Mouse (Mus musculus) CH12.LX (cell line): ENCODE data around the gene Zswim8. TPM values are rescaled to one million over a fixed set of nuclear protein-coding genes. Genes with fewer than 3 reads are reported as not detected.

Experiments
- DNase-seq: peaks from one replicate; pipeline ENCODE4 v3.0.0-alpha.2; 2013; ENCODE audit errors: extremely low read depth
- H3K27ac ChIP-seq: 2 replicates; pipeline ENCODE4 v1.5.1; 2012; ENCODE audit warnings: low read depth, mild to moderate bottlenecking, control low read depth, moderate library complexity; ENCODE audit not compliant: insufficient read depth
- H3K27me3 ChIP-seq: replicated peaks from 2 replicates; pipeline ENCODE3; 2012; ENCODE audit warnings: inconsistent platforms
- H3K36me3 ChIP-seq, 2 experiments: replicated peaks in 1 of 2; 2 replicates each; pipeline versions ENCODE3 to v1.6.1; 2012; ENCODE audit warnings: inconsistent platforms in 1 of 2, low read length in 1 of 2, mild to moderate bottlenecking in 1 of 2, mixed read lengths in 1 of 2, moderate library complexity in 1 of 2; ENCODE audit not compliant: control insufficient read depth in 1 of 2, insufficient read depth in 1 of 2
- H3K4me1 ChIP-seq, 2 experiments: 2 replicates each; pipeline ENCODE4 v1.6.1; 2012; ENCODE audit warnings: inconsistent platforms in 1 of 2, moderate library complexity in 1 of 2; ENCODE audit not compliant: insufficient read depth in 2 of 2, control insufficient read depth in 1 of 2
- H3K4me2 ChIP-seq: 2 replicates; pipeline ENCODE4 v1.6.1; 2012; ENCODE audit warnings: low read depth, mild to moderate bottlenecking, control low read depth; ENCODE audit not compliant: poor library complexity, insufficient read depth, severe bottlenecking
- H3K4me3 ChIP-seq, 3 experiments: fragments of 150-350 bp in 1 of 3; sonication (generic) in 1 of 3; replicated peaks in 1 of 3; 2 replicates each; pipeline versions ENCODE3 to v1.5.1; 2011 to 2012; ENCODE audit warnings: low read depth in 2 of 3, low read length in 2 of 3, mild to moderate bottlenecking in 2 of 3, moderate library complexity in 2 of 3, control low read depth in 1 of 3, improper control_type of control experiment in 1 of 3, inconsistent platforms in 1 of 3, mixed read lengths in 1 of 3; ENCODE audit not compliant: poor library complexity in 1 of 3
- H3K79me2 ChIP-seq: replicated peaks from 2 replicates; pipeline ENCODE4 v1.6.1; 2012; ENCODE audit warnings: mild to moderate bottlenecking, moderate library complexity; ENCODE audit not compliant: control insufficient read depth, poor library complexity, insufficient read depth, severe bottlenecking; ENCODE audit errors: extremely low read depth
- H3K9ac ChIP-seq: 2 replicates; pipeline ENCODE4 v1.6.1; 2012; ENCODE audit warnings: low read depth, mild to moderate bottlenecking, control low read depth, moderate library complexity; ENCODE audit not compliant: insufficient read depth
- H3K9me3 ChIP-seq: replicated peaks from 2 replicates; pipeline ENCODE3; 2012; ENCODE audit warnings: low read length, inconsistent platforms, mixed read lengths
- E2F4 ChIP-seq: IDR thresholded peaks from 2 replicates; pipeline ENCODE4 v1.6.1; 2011; ENCODE audit warnings: low read depth, low read length, improper control_type of control experiment; ENCODE audit not compliant: insufficient replicate concordance
- EP300 ChIP-seq: IDR thresholded peaks from 2 replicates; pipeline ENCODE4 v1.6.1; 2011; ENCODE audit warnings: low read length, improper control_type of control experiment
- ETS1 ChIP-seq: conservative IDR thresholded peaks from 2 replicates; pipeline ENCODE4 v1.6.1; 2012; ENCODE audit warnings: low read depth, mild to moderate bottlenecking, inconsistent platforms, low read length, improper control_type of control experiment, moderate library complexity
- GABPA ChIP-seq: IDR thresholded peaks from 2 replicates; pipeline ENCODE4 v1.6.1; 2012; ENCODE audit warnings: low read depth, low read length, improper control_type of control experiment, inconsistent platforms; ENCODE audit not compliant: insufficient replicate concordance
- IRF4 ChIP-seq: IDR thresholded peaks from 2 replicates; pipeline ENCODE4 v1.6.1; 2014; ENCODE audit warnings: low read depth, mild to moderate bottlenecking, inconsistent platforms, low read length, improper control_type of control experiment
- JUND ChIP-seq: conservative IDR thresholded peaks from 2 replicates; pipeline ENCODE4 v1.6.1; 2011; ENCODE audit warnings: low read depth, low read length, improper control_type of control experiment
- KAT2A ChIP-seq: IDR thresholded peaks from 2 replicates; pipeline ENCODE4 v1.6.1; 2012; ENCODE audit warnings: low read length, improper control_type of control experiment, inconsistent platforms; ENCODE audit not compliant: insufficient replicate concordance
- MAFK ChIP-seq: IDR thresholded peaks from 2 replicates; pipeline ENCODE4 v1.6.1; 2011; ENCODE audit warnings: low read length, improper control_type of control experiment; ENCODE audit not compliant: insufficient replicate concordance
- MAZ ChIP-seq: IDR thresholded peaks from 2 replicates; pipeline ENCODE4 v1.6.1; 2012; ENCODE audit warnings: low read depth, mild to moderate bottlenecking, inconsistent platforms, low read length, improper control_type of control experiment, moderate library complexity
- MEF2A ChIP-seq: IDR thresholded peaks from 2 replicates; pipeline ENCODE4 v1.6.1; 2014; ENCODE audit warnings: low read depth, mild to moderate bottlenecking, inconsistent platforms, low read length, improper control_type of control experiment, borderline replicate concordance
- MXI1 ChIP-seq: IDR thresholded peaks from 2 replicates; pipeline ENCODE4 v1.6.1; 2011; ENCODE audit warnings: mild to moderate bottlenecking, low read depth, low read length, improper control_type of control experiment
- MYC ChIP-seq: IDR thresholded peaks from 2 replicates; pipeline ENCODE4 v1.6.1; 2011; ENCODE audit warnings: low read depth, mild to moderate bottlenecking, improper control_type of control experiment, low read length
- NRF1 ChIP-seq: IDR thresholded peaks from 2 replicates; pipeline ENCODE4 v1.6.1; 2014; ENCODE audit warnings: low read depth, mild to moderate bottlenecking, inconsistent platforms, low read length, improper control_type of control experiment, moderate library complexity
- POLR2AphosphoS2 ChIP-seq: IDR thresholded peaks from 2 replicates; pipeline ENCODE4 v1.6.1; 2011; ENCODE audit warnings: low read depth, low read length, improper control_type of control experiment
- RCOR1 ChIP-seq: conservative IDR thresholded peaks from 2 replicates; pipeline ENCODE4 v1.6.1; 2012; ENCODE audit warnings: low read depth, mild to moderate bottlenecking, inconsistent platforms, low read length, improper control_type of control experiment
- SMC3 ChIP-seq: IDR thresholded peaks from 2 replicates; pipeline ENCODE4 v1.6.1; 2011; ENCODE audit warnings: low read depth, low read length, improper control_type of control experiment
- TBP ChIP-seq: conservative IDR thresholded peaks from 2 replicates; pipeline ENCODE4 v1.6.1; 2011; ENCODE audit warnings: low read depth, low read length, improper control_type of control experiment
- TCF12 ChIP-seq: IDR thresholded peaks from 2 replicates; pipeline ENCODE4 v1.6.1; 2014; ENCODE audit warnings: low read depth, mild to moderate bottlenecking, inconsistent platforms, low read length, improper control_type of control experiment
- USF1 ChIP-seq: IDR thresholded peaks from 2 replicates; pipeline ENCODE4 v1.6.1; 2014; ENCODE audit warnings: low read depth, mild to moderate bottlenecking, inconsistent platforms, low read length, improper control_type of control experiment
- ZKSCAN1 ChIP-seq: IDR thresholded peaks from 2 replicates; pipeline ENCODE4 v1.6.1; 2012; ENCODE audit warnings: low read depth, inconsistent platforms, low read length, improper control_type of control experiment, borderline replicate concordance
- ZMIZ1 ChIP-seq: IDR thresholded peaks from 2 replicates; pipeline ENCODE4 v1.6.1; 2012; ENCODE audit warnings: low read depth, mild to moderate bottlenecking, inconsistent platforms, low read length, improper control_type of control experiment
- dilution Hi-C: fragments of 300-500 bp; cut with MboI; formaldehyde crosslinking; loops from 2 replicates; pipeline ENCODE4 v1.14.3; 2020; ENCODE audit warnings: low sequenced_read_pairs; ENCODE audit not compliant: extremely low pct_unique_long_range_greater_than_20kb, extremely low pct_ligation_motif_present
- in situ Hi-C: fragments of 300-500 bp; cut with MboI; formaldehyde crosslinking; loops from 3 replicates; pipeline ENCODE4 v1.14.3; 2019; ENCODE audit warnings: low sequenced_read_pairs, low pct_ligation_motif_present, low pct_unique_long_range_greater_than_20kb, mixed read lengths
- polyA plus RNA-seq: library from polyadenylated mRNA; unstranded; fragments of >175 nt; gene quantifications from 2 replicates; pipeline ENCODE4 v1.2.1, GENCODE M21; 2012; ENCODE audit warnings: low read depth; ENCODE audit not compliant: insufficient read length
- total RNA-seq, 2 experiments: library from RNA; depleted of rRNA; stranded (reverse); fragments of 300-350 nt in 1 of 2; fragments of >200 nt in 1 of 2; gene quantifications; 2 replicates each; pipeline ENCODE4 v1.2.3; 2012 to 2014

Zswim8 gene
- total and polyA plus RNA-seq, 3 experiments: 9.5 to 39.6 (median 22.6) TPM

- Histone ChIP-seq H3K27me3 (no peaks in the 10 kb centered on the region), H3K27ac (peak overlapping the region; percentile 39; the same call in 1 of the 2 replicates), H3K36me3 (peaks cover 86 to 100% of the 10 kb centered on the region in 2 experiments), H3K9me3 (no peaks in the 10 kb centered on the region), H3K4me3 (no peak overlapping the region), H3K9ac (no peak overlapping the region), H3K4me1 (peaks cover 14 to 18% of the 10 kb centered on the region in 2 experiments), H3K4me2 (no peak overlapping the region), H3K79me2 (peaks cover 11% of the 10 kb centered on the region)
- dilution Hi-C loops (no loop called here), in situ Hi-C loops (no loop called here)
- TF ChIP-seq MAFK (peak; percentile 55; the same call in 1 of the 2 replicates), IRF4 (no peak), USF1 (no peak), GABPA (no peak), RCOR1 (no peak), ZKSCAN1 (no peak)
- DNase-seq: no peak
Measured at GRCm38 (mm10) chr14:20681742-20682141, 25.6 kb upstream of the Zswim8 start.

GRCm38 (mm10) chr14:20682498-20682897, 24.9 kb upstream of the Zswim8 start:
- in situ Hi-C loops (no loop called here), dilution Hi-C loops (no loop called here)
- Histone ChIP-seq H3K4me2 (no peak overlapping the region), H3K9ac (no peak overlapping the region), H3K27ac (peak overlapping the region; percentile 7; the same call in 1 of the 2 replicates), H3K9me3 (no peaks in the 10 kb centered on the region), H3K4me1 (peaks cover 14 to 18% of the 10 kb centered on the region in 2 experiments), H3K79me2 (peaks cover 4% of the 10 kb centered on the region; the same call in 1 of the 2 replicates), H3K4me3 (no peak overlapping the region), H3K36me3 (peaks cover 90 to 100% of the 10 kb centered on the region in 2 experiments), H3K27me3 (no peaks in the 10 kb centered on the region)
- no peak for DNase-seq
- TF ChIP-seq ETS1 (peak; percentile 45), MYC (no peak), TCF12 (peak; percentile 82)

GRCm38 (mm10) chr14:20686576-20686975, 20.8 kb upstream of the Zswim8 start:
- H3K9me3 ChIP-seq: no peaks in the 10 kb centered on the region
- no peaks in the 10 kb centered on the region for H3K79me2 ChIP-seq
- H3K36me3 ChIP-seq: peaks cover 90 to 99% of the 10 kb centered on the region in 2 experiments
- dilution Hi-C loops: no loop called here
- no peaks in the 10 kb centered on the region for H3K27me3 ChIP-seq
- no peak overlapping the region for H3K9ac ChIP-seq
- DNase-seq: no peak
- TF ChIP-seq MEF2A (no peak), KAT2A (no peak), JUND (no peak), SMC3 (no peak), USF1 (no peak), EP300 (no peak), NRF1 (no peak), MXI1 (no peak), TBP (no peak), POLR2AphosphoS2 (no peak), MAZ (no peak), IRF4 (no peak), ZKSCAN1 (no peak), ZMIZ1 (no peak), MYC (no peak), E2F4 (no peak)
- no peak overlapping the region for H3K27ac ChIP-seq
- no peak overlapping the region for H3K4me2 ChIP-seq
- no peak overlapping the region for H3K4me3 ChIP-seq
- in situ Hi-C loops: no loop called here
- H3K4me1 ChIP-seq: peaks cover 9 to 10% of the 10 kb centered on the region in 2 experiments
